Mouse (Mus musculus) myocyte (in vitro differentiated cells): ENCODE data around the gene Setdb2. TPM values are rescaled to one million over a fixed set of nuclear protein-coding genes. Genes with fewer than 3 reads are reported as not detected.

ENCODE experiments used
- H3K27me3 ChIP-seq: one replicate; pipeline ENCODE4 v1.6.1; 2011; ENCODE audit not compliant: control insufficient read depth, insufficient read depth, insufficient read length
- H3K36me3 ChIP-seq: one replicate; pipeline ENCODE4 v1.6.1; 2011; ENCODE audit not compliant: control insufficient read depth, insufficient read depth
- H3K4me2 ChIP-seq: one replicate; pipeline ENCODE4 v1.6.1; 2011; ENCODE audit warnings: low read depth, control low read depth
- H3K4me3 ChIP-seq: one replicate; pipeline ENCODE4 v1.5.1; 2011; ENCODE audit warnings: mild to moderate bottlenecking, control low read depth, moderate library complexity
- H3K79me2 ChIP-seq: one replicate; pipeline ENCODE4 v1.6.1; 2011; ENCODE audit not compliant: control insufficient read depth, insufficient read depth
- H3ac ChIP-seq: one replicate; pipeline ENCODE4 v1.6.1; 2011; ENCODE audit not compliant: control insufficient read depth, insufficient read length
- CEBPB ChIP-seq: IDR thresholded peaks from 2 replicates; pipeline ENCODE4 v1.6.1; 2011; ENCODE audit warnings: mild to moderate bottlenecking, moderate library complexity; ENCODE audit not compliant: poor library complexity, insufficient read depth, severe bottlenecking
- E2F4 ChIP-seq: IDR thresholded peaks from one replicate; pipeline ENCODE4 v1.6.1; 2011; ENCODE audit warnings: mild to moderate bottlenecking, control low read depth, moderate library complexity; ENCODE audit not compliant: insufficient read depth
- MAX ChIP-seq: IDR thresholded peaks from one replicate; pipeline ENCODE4 v1.6.1; 2011; ENCODE audit warnings: low read depth, mild to moderate bottlenecking, control low read depth
- MYOD1 ChIP-seq, 3 experiments: IDR thresholded peaks; one replicate each; pipeline ENCODE4 v1.6.1; 2011; ENCODE audit warnings: control low read depth in 2 of 3, low read depth in 2 of 3, mild to moderate bottlenecking in 2 of 3, moderate library complexity in 1 of 3; ENCODE audit not compliant: insufficient read length in 2 of 3, control insufficient read depth in 1 of 3
- MYOG ChIP-seq, 3 experiments: IDR thresholded peaks; one replicate each; pipeline ENCODE4 v1.6.1; 2011; ENCODE audit warnings: control low read depth in 2 of 3, low read depth in 2 of 3, mild to moderate bottlenecking in 2 of 3; ENCODE audit not compliant: insufficient read length in 2 of 3, control insufficient read depth in 1 of 3, insufficient read depth in 1 of 3
- POLR2A ChIP-seq: IDR thresholded peaks from one replicate; pipeline ENCODE4 v1.6.1; 2011; ENCODE audit warnings: low read depth, mild to moderate bottlenecking, control low read depth, moderate library complexity; ENCODE audit not compliant: insufficient read length
- POLR2AphosphoS2 ChIP-seq: IDR thresholded peaks from one replicate; pipeline ENCODE4 v1.6.1; 2011; ENCODE audit warnings: low read depth, control low read depth; ENCODE audit not compliant: insufficient read length
- REST ChIP-seq: IDR thresholded peaks from one replicate; pipeline ENCODE4 v1.6.1; 2011; ENCODE audit warnings: mild to moderate bottlenecking, control low read depth, moderate library complexity; ENCODE audit not compliant: insufficient read depth, insufficient read length
- SRF ChIP-seq: IDR thresholded peaks from one replicate; pipeline ENCODE4 v1.6.1; 2011; ENCODE audit warnings: low read depth; ENCODE audit not compliant: control insufficient read depth, insufficient read length
- TCF12 ChIP-seq: IDR thresholded peaks from one replicate; pipeline ENCODE4 v1.6.1; 2011; ENCODE audit warnings: mild to moderate bottlenecking, control low read depth; ENCODE audit not compliant: poor library complexity, insufficient read depth, severe bottlenecking
- TCF3 ChIP-seq: IDR thresholded peaks from one replicate; pipeline ENCODE4 v1.6.1; 2011; ENCODE audit warnings: low read depth, control low read depth; ENCODE audit not compliant: insufficient read length
- USF1 ChIP-seq: IDR thresholded peaks from one replicate; pipeline ENCODE4 v1.6.1; 2011; ENCODE audit warnings: low read depth, mild to moderate bottlenecking, control low read depth, moderate library complexity
- polyA plus RNA-seq: library from polyadenylated mRNA; unstranded; fragments of >200 nt; fragmentation: generic; extraction: Trizol; gene quantifications from one replicate; pipeline ENCODE4 v1.2.1, GENCODE M21; 2012; ENCODE audit warnings: missing spikeins

The Setdb2 gene
- polyA plus RNA-seq = 2.2 TPM

GRCm38 (mm10) chr14:59440558-59441471, at the start of gene Setdb2, which contains the start of gene Cab39l:
Setdb2 (minus strand) TSS chr14:59440884.
Cab39l (plus strand) TSS chr14:59440972.
- no peaks in the 10 kb centered on the region for H3K27me3 ChIP-seq
- peak within 1 kb of the TSS; percentile 88 for H3K4me2 ChIP-seq
- peak within 1 kb of the TSS; percentile 41 for H3ac ChIP-seq
- peak within 1 kb of the TSS; percentile 88 for H3K4me3 ChIP-seq
- no peaks in the 10 kb centered on the region for H3K36me3 ChIP-seq
- peak; percentile 91 for TF ChIP-seq POLR2A
- no peak for TF ChIP-seq TCF3
- peak; percentile 81 for TF ChIP-seq POLR2AphosphoS2
- peaks cover 5% of the 10 kb centered on the region for H3K79me2 ChIP-seq

DNA sequence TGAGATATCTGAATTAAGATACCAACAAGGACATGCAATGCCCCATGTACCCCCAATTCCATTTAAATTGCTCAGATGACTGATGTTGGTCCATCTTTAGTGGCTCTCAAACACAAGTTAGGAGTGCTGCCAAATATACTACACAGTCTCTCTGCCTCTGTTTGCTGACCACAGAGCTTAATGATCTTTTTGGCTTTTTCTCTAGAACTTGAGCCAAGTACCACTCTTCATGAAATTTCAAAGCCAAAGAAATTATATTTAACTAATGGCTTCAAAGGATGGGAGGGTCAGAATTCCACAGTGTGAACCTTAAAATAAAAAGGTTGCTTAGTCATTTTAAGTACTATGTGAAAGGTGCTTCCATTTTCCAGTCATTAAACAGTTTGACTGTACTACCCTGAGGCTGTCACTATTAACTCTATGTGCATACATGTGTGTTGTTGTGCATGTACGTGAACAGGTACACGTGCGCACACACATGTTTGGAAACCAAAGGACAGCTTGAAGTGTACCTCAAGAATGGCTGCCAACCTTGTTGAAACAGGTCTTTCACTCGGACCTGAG, 44.6 kb upstream of the Setdb2 start:
- Histone ChIP-seq H3ac (no peak overlapping the region), H3K4me2 (no peak overlapping the region), H3K36me3 (no peaks in the 10 kb centered on the region), H3K4me3 (no peak overlapping the region), H3K79me2 (no peaks in the 10 kb centered on the region), H3K27me3 (no peaks in the 10 kb centered on the region)
- TF ChIP-seq TCF12 = no peak
- no peak for TF ChIP-seq SRF

GRCm38 (mm10) chr14:59478699-59479098, 38.0 kb upstream of the Setdb2 start:
- H3ac ChIP-seq = no peak overlapping the region
- H3K79me2 ChIP-seq = no peaks in the 10 kb centered on the region
- no peak overlapping the region for H3K4me3 ChIP-seq
- H3K4me2 ChIP-seq = peak overlapping the region; percentile 0
- no peaks in the 10 kb centered on the region for H3K27me3 ChIP-seq
- no peak for TF ChIP-seq USF1
- no peak for TF ChIP-seq E2F4
- no peak for TF ChIP-seq TCF12
- no peaks in the 10 kb centered on the region for H3K36me3 ChIP-seq

DNA sequence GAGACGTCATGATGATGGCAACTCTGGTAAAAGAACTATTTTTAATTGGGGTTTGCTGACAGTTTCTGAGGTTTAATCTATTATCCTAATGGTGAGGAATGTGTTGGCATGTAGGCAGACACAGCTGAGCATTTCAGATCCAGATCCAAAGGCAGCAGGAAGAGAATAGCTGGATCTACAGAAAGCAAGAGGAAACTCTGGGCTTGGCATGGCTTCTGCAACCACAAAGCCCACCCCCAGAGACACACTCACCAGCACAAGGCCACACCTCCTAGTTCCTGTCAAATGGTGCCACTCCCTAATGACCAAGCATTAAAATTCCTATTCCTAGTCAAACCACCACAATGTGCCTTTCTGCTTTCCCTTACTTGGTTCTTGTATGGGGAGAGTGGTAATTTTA, 30.1 kb upstream of the Setdb2 start:
- Histone ChIP-seq H3K79me2 (no peaks in the 10 kb centered on the region), H3ac (no peak overlapping the region), H3K27me3 (no peaks in the 10 kb centered on the region), H3K4me3 (no peak overlapping the region), H3K4me2 (peak overlapping the region; percentile 16), H3K36me3 (no peaks in the 10 kb centered on the region)
- TF ChIP-seq CEBPB (no peak), POLR2AphosphoS2 (no peak), MYOG (IDR thresholded peaks at IDR 0.05; ENCODE audit: control insufficient read depth in 1 of 3, insufficient read depth in 1 of 3, insufficient read length in 2 of 3, low read depth in 2 of 3) (peak in 2 of 3 experiments; percentile 37 to 85), MYOD1 (IDR thresholded peaks at IDR 0.05; ENCODE audit: control insufficient read depth in 1 of 3, insufficient read length in 2 of 3, low read depth in 2 of 3) (peak in 1 of 3 experiments; percentile 40)

- Histone ChIP-seq H3K36me3 (no peaks in the 10 kb centered on the region), H3K79me2 (no peaks in the 10 kb centered on the region), H3K27me3 (no peaks in the 10 kb centered on the region), H3K4me3 (no peak overlapping the region), H3K4me2 (no peak overlapping the region), H3ac (no peak overlapping the region)
- no peak for TF ChIP-seq TCF3
- no peak for TF ChIP-seq USF1
- TF ChIP-seq E2F4 = no peak
- no peak for TF ChIP-seq CEBPB
- TF ChIP-seq POLR2AphosphoS2 = no peak
- TF ChIP-seq SRF = no peak
- no peak for TF ChIP-seq TCF12
- no peak for TF ChIP-seq REST
- no peak for TF ChIP-seq POLR2A
- no peak for TF ChIP-seq MAX
- no peak for TF ChIP-seq MYOD1 (IDR thresholded peaks at IDR 0.05; ENCODE audit: control insufficient read depth in 1 of 3, insufficient read length in 2 of 3, low read depth in 2 of 3)
- no peak for TF ChIP-seq MYOG (IDR thresholded peaks at IDR 0.05; ENCODE audit: control insufficient read depth in 1 of 3, insufficient read depth in 1 of 3, insufficient read length in 2 of 3, low read depth in 2 of 3)
Measured at GRCm38 (mm10) chr14:59467798-59468197, 27.1 kb upstream of the Setdb2 start.
